Mouse (Mus musculus) layer of hippocampus, postnatal 36 days (tissue): ENCODE measurements around the gene Radil. TPM values are rescaled to one million over a fixed set of nuclear protein-coding genes. Genes with fewer than 3 reads are reported as not detected.
A peak's percentile ranks its signal among the peaks of the same experiment; 100 is the strongest.

Experiments used
- DNase-seq, 2 experiments: peaks; one replicate each; pipeline ENCODE4 v3.0.0; 2022
- total RNA-seq, 2 experiments: library from RNA; stranded (reverse); gene quantifications; 2 replicates each; pipeline ENCODE4 v1.2.3; 2021

Radil gene
- total RNA-seq, 2 experiments from 2014 or later = 13.5 to 14.7 TPM

GRCm38 (mm10) chr5:142478829-142479435, 72.0 kb downstream of the Radil start:
- peak; percentile 73 to 74 for DNase-seq

DNA sequence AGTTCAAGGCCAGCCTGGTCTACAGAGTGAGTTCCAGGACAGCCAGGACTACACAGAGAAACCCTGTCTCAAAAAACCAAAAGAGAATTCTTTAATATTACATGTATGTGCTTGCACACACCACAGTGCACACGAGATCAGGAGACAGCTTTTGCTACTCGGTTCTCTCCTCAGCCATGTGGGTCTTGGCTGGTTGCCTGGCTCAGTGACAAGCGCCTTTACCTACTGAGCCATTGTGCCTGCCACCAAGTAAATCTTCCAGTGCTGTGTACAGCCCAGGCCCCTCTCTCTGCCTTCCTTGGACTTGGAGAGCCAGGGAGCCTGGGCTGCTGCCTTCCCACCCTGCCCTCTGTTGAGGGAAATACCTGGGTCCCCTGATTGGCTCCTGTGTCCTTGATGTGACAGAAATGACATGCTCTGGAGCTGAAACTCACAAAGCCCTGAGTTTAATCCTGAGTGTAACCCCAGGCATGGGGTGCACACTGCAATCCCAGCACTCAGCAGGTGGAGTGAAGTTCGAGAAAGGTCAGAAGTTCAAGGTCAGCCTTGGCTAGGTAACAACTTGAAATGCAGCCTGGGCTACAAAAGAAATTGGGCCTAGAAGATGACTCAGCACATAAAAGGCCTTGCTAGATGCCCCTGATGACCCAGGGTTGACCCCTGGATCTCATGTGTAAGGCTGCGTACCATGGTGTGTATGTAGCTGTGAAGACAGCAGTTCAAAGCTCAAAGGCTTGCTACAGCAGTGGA, 72.9 kb downstream of the Radil start:
- no peak for DNase-seq

DNA sequence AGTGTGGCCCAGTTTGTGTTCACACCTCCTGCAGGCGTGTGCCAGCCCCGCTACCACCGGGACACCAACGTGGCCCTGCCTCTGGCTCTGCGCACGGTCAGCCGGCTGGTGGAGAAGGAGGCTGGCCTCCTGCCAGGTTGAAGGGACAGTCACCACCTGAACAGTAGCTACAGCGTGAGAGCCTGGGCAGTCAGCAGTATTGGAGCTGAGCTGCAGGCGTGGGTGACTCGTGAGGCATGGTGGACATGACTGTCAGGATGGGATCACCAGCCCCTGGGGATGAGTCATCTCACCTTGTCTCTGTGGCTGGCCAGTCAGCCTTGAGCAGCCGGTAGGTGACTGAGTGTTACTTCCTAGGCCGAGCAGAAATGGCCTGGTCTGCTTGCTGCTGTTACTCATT, 73.6 kb downstream of the Radil start:
- no peak for DNase-seq

- DNase-seq = no peak
These were observed 75.2 kb downstream of the Radil start for GRCm38 (mm10) chr5:142475669-142476068.

GRCm38 (mm10) chr5:142473696-142474095, 77.2 kb downstream of the Radil start:
- no peak for DNase-seq

- no peak for DNase-seq
These were observed 81.1 kb downstream of the Radil start for GRCm38 (mm10) chr5:142469796-142470195.

DNA sequence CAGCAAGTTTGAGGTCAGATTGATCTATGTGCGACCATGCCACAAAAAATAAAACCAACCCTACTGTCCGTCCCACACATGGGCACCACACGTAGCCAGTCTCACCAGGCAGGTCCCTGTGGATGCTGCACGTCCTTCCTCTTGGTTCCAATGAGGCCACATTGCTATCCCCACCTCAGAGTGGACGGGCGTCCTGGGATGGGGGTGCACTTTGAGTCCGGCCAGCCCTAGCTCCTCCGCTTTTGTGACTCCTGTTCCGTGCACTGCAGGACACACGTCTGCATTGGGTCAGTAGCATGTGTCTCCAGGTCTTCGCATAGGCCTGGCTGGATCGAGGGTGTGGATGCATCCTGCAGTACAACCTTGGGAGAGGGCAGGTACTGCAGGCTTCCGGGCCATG, 82.5 kb downstream of the Radil start:
- DNase-seq = no peak

DNA sequence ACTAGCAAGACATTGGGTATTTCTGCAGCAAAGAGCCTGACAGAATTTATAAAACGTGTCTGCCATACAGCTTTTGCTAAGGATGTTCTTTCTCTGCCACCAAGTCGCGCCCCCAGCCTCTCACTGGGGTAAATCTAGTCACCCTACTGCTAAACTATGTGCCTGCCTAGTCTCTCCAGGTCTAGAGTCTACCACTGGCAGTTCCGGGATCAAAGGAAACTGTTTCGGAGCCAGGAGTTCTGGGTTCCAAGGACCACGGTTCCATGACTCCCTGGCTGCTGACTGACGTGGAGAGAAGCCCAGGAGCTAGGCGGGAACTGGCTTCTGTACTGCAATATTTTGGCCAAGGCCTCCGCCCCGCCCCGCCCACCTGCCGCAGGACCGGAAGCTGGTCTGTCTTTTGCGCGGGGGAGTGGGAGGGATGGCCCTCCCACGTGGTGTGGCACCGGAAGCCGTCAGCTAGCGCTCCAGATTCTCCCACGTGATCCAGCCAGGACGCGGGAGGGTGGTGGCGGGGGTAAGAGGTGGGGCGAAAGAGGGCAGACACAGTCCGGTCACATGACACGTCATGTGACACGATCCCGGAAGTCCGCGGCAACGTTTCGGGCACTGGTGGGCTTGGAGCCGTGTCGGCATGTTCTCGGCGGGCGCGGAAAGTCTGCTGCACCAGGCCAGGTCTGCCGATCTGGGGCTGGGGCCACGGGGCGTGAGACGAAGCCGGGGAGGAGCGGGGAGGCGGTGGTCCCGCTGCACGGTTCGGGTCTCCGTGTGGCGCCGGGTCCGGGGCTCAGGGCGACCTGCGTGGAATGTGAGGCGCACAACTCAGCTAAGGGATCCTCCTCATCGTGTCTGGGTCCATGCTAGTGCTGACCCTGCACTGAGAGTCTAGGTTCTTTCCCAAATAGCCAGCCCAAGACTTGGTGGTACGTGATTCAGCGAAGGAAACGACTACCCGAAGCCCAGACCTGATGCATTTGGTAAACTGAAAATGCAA, 87.1 kb downstream of the Radil start, which contains the start of gene Ap5z1:
Gene Ap5z1 (plus strand): TSS at position 484 of the 994 bp plus-strand sequence.
- peak; percentile 86 to 90 for DNase-seq

DNA sequence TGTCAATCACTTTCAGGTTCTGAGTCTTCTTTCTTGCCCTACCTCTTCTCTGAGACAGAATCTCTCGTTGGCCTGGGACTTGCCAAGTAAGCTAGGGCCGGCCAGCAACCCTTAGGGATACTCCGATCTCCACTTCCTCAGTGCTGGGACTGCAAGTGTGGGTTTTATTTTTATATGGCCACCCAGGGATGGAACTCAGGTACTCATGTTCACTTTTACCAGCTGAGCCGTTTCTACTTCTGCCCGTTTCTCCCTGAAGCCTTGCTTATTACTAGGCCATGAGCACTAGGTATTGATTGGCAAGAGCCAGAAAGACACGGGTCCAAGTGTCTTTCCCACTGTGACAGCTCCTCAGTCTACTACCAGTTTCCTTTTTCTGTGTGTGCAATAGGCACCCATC, 87.9 kb downstream of the Radil start:
- DNase-seq = no peak

- no peak for DNase-seq
These were observed 88.3 kb downstream of the Radil start for GRCm38 (mm10) chr5:142462641-142462948.

DNA sequence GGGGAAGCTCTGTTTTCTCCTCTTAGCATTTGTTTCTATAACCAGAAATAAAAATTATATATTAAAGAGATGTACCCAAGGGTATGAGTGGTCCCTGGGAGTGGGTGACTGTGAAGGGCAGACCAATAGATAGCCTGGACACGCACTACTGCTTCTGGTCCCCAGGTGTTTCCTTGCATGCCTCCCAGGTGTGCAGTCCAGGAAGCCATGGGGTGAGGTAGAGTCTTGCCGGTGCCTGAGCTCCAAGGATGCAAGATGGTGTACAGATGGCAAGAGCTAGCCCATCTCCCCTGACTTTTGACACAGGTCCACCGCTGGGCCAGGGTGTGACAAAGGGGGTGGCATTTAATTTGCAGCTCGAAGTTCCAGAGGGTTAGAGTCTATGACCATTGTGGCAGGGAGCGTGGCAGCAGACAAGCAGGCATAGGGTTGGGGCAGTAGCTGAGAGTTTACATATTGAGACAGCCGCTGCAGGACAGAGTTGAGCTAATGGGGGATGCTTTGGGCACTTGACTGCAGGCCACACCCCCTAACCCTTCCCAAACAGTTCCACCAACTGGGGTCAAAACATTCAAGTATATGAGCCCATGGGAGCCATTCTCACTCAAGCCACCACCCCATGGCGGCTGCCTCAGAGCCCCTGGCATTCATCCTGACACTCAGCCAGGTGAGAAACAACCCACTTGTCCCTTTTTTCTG, 88.8 kb downstream of the Radil start:
- no peak for DNase-seq

- DNase-seq = no peak
These were observed 91.1 kb downstream of the Radil start for GRCm38 (mm10) chr5:142459834-142460233.

GRCm38 (mm10) chr5:142458791-142459557, 91.9 kb downstream of the Radil start:
- DNase-seq = no peak

GRCm38 (mm10) chr5:142457345-142457744, 93.6 kb downstream of the Radil start:
- DNase-seq = no peak

GRCm38 (mm10) chr5:142456318-142456717, 94.6 kb downstream of the Radil start:
- DNase-seq = no peak

DNA sequence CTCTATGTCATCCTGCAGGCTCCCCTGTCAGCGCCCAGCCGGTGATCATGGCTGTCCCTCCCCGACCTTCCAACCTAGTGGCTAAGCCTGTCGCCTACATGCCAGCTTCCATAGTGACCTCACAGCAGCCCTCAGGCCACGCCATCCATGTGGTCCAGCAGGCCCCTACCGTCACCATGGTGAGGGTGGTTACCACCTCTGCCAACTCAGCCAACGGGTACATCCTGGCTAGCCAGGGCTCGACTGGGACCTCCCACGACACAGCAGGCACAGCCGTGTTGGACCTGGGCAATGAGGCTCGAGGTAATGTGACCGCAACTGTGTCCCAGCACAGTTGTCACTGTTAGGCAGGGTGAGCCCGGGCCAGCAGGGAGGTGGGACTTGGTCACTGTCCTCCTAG, 97.2 kb downstream of the Radil start:
- DNase-seq = no peak

DNA sequence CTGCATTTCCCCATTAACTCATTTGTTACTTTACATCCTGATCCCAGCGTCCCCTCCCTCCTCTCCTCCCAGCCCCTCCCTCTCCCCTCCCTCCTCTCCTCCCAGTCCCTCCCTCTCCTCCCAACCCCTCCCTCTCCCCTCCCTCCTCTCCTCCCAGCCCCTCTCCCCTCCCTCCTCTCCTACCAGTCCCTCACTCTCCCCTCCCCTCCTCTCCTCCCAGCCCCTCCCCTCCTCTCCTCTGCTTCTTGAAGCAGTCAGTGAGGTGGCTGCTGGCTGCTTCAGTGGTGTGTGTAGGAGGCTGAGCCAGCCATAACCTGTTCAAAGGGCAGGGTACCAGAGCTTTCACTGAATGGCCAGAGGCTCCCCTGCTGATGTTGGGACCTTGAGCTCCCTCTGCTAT, 99.1 kb downstream of the Radil start:
- no peak for DNase-seq

GRCm38 (mm10) chr5:142450846-142451245, 100.1 kb downstream of the Radil start:
- no peak for DNase-seq

DNA sequence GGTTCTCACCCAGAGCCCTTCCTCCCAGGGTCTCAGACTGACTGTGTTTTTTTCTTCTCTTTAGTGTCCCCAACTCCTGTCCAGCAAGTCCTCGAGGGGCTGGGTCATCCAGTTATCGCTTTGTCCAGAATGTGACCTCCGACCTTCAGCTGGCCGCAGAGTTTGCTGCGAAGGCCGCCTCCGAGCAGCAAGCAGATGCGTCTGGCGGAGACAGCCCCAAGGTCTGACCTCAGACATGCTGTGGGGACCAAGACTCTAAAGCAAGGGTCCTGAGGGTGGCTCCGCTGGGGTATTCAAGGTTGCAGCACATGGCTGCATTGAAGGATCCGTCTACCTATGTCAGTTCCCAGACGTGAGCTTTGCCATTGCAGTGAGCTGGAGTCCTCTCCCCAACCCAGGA, 102.3 kb downstream of the Radil start:
- no peak for DNase-seq

GRCm38 (mm10) chr5:142448076-142448475, 102.8 kb downstream of the Radil start:
- DNase-seq = peak; percentile 89 to 90

DNA sequence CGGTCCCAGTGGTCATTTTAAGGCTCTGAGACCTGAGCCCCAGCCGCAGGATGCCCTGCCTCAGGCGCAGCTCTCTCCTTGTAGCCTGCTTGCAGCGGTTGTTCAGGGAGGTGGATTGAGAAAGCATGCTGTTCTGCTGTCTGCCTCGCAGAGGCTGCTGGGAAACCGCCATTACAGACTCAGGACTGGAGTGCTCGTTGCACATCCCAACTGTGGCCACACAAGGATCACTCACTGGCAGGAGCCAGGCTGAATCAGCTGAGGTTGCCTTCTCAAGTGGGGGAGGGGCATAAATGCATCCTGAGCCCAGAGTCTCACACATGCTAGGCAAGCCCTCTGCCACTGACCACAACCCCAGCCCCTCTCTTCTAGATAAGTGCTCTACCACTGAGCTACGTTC, 105.2 kb downstream of the Radil start:
- DNase-seq = no peak
